Mouse (Mus musculus): Measurements from ENCODE around the gene Wnt3a.

GRCm38 (mm10) chr11:59290702-59291303 lies at the start of gene Wnt3a:
- TF ChIP-seq CTCF (IDR thresholded peaks at IDR 0.05; ENCODE audit: borderline replicate concordance, extremely low read depth, insufficient read depth, insufficient read length) (no peak), POLR2A (IDR thresholded peaks at IDR 0.05; ENCODE audit: borderline replicate concordance, extremely low read depth, insufficient read depth, insufficient read length, poor library complexity, severe bottlenecking) (no peak)

All from brain, embryonic 14.5 days (tissue).